Mouse (Mus musculus) hindbrain, postnatal 0 days (tissue): ENCODE results near the gene Olfm1. TPM values are rescaled to one million over a fixed set of nuclear protein-coding genes. Genes with fewer than 3 reads are reported as not detected.

ENCODE experiments used
- ATAC-seq: fragments of 200-750 bp; cut with Nextera tagmentation; 2 replicates; pipeline ENCODE4 v1.8.0; 2017; ENCODE audit warnings: mild to moderate bottlenecking, moderate TSS enrichment, moderate library complexity
- DNase-seq: peaks from one replicate; pipeline ENCODE4 v3.0.0-alpha.2; 2015; ENCODE audit warnings: low spot score
- H3K27ac ChIP-seq: fragments of 300-500 bp; sonication (generic); 2 replicates; pipeline ENCODE4 v1.5.1; 2014; ENCODE audit warnings: mild to moderate bottlenecking
- H3K27me3 ChIP-seq: fragments of 300-500 bp; sonication (generic); 2 replicates; pipeline ENCODE4 v1.6.1; 2014; ENCODE audit warnings: low read length, mixed read lengths; ENCODE audit not compliant: insufficient read depth
- H3K36me3 ChIP-seq: fragments of 300-500 bp; sonication (generic); 2 replicates; pipeline ENCODE4 v1.6.1; 2014; ENCODE audit warnings: low read length, mixed read lengths; ENCODE audit not compliant: insufficient read depth
- H3K4me1 ChIP-seq: fragments of 300-500 bp; sonication (generic); 2 replicates; pipeline ENCODE4 v1.6.1; 2014; ENCODE audit warnings: antibody characterized with exemption, low read length, mixed read lengths; ENCODE audit not compliant: insufficient read depth
- H3K4me2 ChIP-seq: fragments of 300-500 bp; sonication (generic); 2 replicates; pipeline ENCODE4 v1.6.1; 2014; ENCODE audit warnings: low read depth, mild to moderate bottlenecking, low read length, moderate library complexity, mixed read lengths
- H3K4me3 ChIP-seq: fragments of 300-500 bp; sonication (generic); 2 replicates; pipeline ENCODE4 v1.5.1; 2014; ENCODE audit warnings: low read length
- H3K9ac ChIP-seq: fragments of 300-500 bp; sonication (generic); replicated peaks from 2 replicates; pipeline ENCODE4 v1.6.1; 2014; ENCODE audit warnings: mild to moderate bottlenecking, low read length, moderate library complexity, mixed read lengths
- H3K9me3 ChIP-seq: fragments of 300-500 bp; sonication (generic); 2 replicates; pipeline ENCODE4 v1.6.1; 2016; ENCODE audit warnings: low read length, mixed read lengths
- CTCF ChIP-seq: IDR thresholded peaks from 2 replicates; pipeline ENCODE4 v1.5.1; 2016; ENCODE audit warnings: antibody characterized with exemption, control low read depth, low read depth
- whole genome bisulfite sequencing: fragments of 180-500 bp; shearing (Covaris S2); extraction: QIAGEN DNeasy Blood & Tissue Kit; methylation state at CpG from one replicate; pipeline ENCODE4 v1.1.7; 2014; 5-methylcytosine and 5-hydroxymethylcytosine counted together
- polyA plus RNA-seq: library from polyadenylated mRNA; unstranded; fragments of >200 nt; fragmentation: Nextera tagmentation; extraction: Ambion mirVana; gene quantifications from 2 replicates; pipeline ENCODE4 v1.2.1, GENCODE M21; 2015
- total RNA-seq: library from RNA; depleted of rRNA; stranded (reverse); fragments of >200 nt; gene quantifications from 2 replicates; pipeline ENCODE4 v1.2.3, GENCODE M21; 2014

The Olfm1 gene
- total and polyA plus RNA-seq, 2 experiments from 2014 or later: 367 to 460 TPM

GRCm38 (mm10) chr2:28252554-28252953 is 59.8 kb downstream of the Olfm1 start:
- 63% methylated on average over 4 of the region's 4 CpGs for WGBS
- Histone ChIP-seq H3K36me3 (no peaks in the 10 kb centered on the region), H3K27ac (no peak overlapping the region), H3K27me3 (no peaks in the 10 kb centered on the region), H3K4me1 (peaks cover 7% of the 10 kb centered on the region; the same call in 1 of the 2 replicates), H3K4me2 (no peak overlapping the region), H3K9ac (no peak overlapping the region), H3K9me3 (no peaks in the 10 kb centered on the region), H3K4me3 (no peak overlapping the region)
- ATAC-seq: no peak
- DNase-seq: no peak
- TF ChIP-seq CTCF: no peak

DNA sequence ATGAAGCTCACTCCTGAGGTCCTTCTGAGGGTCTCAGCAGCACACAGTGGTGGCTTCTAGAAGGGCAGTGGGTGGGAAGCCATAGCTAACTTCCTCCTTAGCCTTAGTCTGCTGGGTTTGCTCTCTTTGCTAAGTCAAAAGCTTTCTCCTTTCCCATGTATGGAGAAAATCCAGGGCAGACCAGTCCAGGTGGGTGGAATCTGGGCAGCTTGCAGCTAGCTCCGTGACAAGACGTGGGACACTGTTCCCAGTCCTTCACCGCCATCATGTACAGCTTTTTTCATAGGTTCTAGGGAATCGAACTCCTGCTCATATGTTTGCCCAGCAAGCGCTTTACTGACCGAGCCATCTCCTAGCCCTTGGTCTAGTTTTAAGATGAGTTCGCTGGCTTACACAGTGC is 63.2 kb downstream of the Olfm1 start:
- no peak overlapping the region for H3K9ac ChIP-seq
- DNase-seq (no peak), ATAC-seq (no peak)
- WGBS: 93% methylated on average over 7 of the region's 7 CpGs
- H3K9me3 ChIP-seq: no peaks in the 10 kb centered on the region
- TF ChIP-seq CTCF: no peak
- H3K4me2 ChIP-seq: no peak overlapping the region
- no peaks in the 10 kb centered on the region for H3K27me3 ChIP-seq
- no peak overlapping the region for H3K4me3 ChIP-seq
- peaks cover 11% of the 10 kb centered on the region for H3K4me1 ChIP-seq
- no peak overlapping the region for H3K27ac ChIP-seq
- H3K36me3 ChIP-seq: no peaks in the 10 kb centered on the region

DNA sequence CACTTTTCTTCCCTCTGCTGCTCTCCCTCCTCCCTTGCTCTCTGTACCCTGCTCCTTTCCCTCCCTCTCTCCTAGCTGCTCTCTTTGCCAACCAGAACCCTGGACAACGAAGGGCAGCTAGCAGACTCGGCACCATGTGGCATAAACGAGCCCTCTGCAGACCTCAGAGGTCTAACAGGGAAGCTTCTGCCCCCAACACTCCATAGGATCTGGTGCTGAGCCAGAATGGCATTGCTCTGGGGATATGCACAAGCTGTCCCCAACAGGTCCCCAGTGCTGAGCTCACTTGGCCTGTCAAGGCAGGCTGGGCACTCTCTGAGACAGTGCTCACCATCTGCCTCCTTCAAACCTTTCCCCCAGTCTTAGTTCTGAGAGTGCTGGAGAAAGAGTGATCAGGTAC is 68.6 kb downstream of the Olfm1 start:
- H3K9me3 ChIP-seq: no peaks in the 10 kb centered on the region
- TF ChIP-seq CTCF: no peak
- peak; percentile 23 for DNase-seq
- peak; percentile 61; the same call in 1 of the 2 replicates for ATAC-seq
- no peaks in the 10 kb centered on the region for H3K36me3 ChIP-seq
- no peak overlapping the region for H3K9ac ChIP-seq
- no peaks in the 10 kb centered on the region for H3K27me3 ChIP-seq
- no peak overlapping the region for H3K4me3 ChIP-seq
- no peak overlapping the region for H3K4me2 ChIP-seq
- H3K4me1 ChIP-seq: peaks cover 7% of the 10 kb centered on the region
- WGBS: 41% methylated on average over 3 of the region's 3 CpGs
- H3K27ac ChIP-seq: no peak overlapping the region

DNA sequence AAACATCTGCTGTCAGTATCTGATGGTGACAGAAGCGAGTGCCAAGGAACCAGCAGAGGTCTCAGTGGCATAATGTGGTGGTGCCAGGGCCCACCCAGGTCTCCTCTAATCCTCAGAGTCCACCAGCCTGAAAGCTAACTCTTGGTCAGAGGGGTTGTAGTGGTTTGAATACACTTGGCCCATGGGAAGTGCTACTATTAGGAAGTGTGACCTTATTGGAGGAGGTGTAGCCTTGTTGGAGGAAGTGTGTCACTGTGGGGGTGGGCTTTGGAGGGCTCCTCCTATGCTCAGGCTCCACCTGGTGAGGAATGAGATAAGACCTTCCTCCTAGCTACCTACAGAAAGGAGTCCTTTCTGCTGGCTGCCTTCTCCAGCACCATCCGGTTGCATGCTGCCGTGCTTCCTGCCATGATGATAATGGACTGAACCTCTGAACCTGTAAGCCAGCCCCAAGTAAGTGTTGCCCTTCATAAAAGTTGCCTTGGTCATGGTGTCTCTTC is 75.0 kb downstream of the Olfm1 start:
- TF ChIP-seq CTCF: no peak
- Histone ChIP-seq H3K27me3 (no peaks in the 10 kb centered on the region), H3K36me3 (no peaks in the 10 kb centered on the region), H3K9me3 (no peaks in the 10 kb centered on the region), H3K4me2 (no peak overlapping the region), H3K4me3 (no peak overlapping the region), H3K4me1 (peaks cover 9% of the 10 kb centered on the region), H3K9ac (no peak overlapping the region), H3K27ac (no peak overlapping the region)
- no peak for DNase-seq
- no peak for ATAC-seq
- WGBS: 88% methylated on average over 3 of the region's 3 CpGs

DNA sequence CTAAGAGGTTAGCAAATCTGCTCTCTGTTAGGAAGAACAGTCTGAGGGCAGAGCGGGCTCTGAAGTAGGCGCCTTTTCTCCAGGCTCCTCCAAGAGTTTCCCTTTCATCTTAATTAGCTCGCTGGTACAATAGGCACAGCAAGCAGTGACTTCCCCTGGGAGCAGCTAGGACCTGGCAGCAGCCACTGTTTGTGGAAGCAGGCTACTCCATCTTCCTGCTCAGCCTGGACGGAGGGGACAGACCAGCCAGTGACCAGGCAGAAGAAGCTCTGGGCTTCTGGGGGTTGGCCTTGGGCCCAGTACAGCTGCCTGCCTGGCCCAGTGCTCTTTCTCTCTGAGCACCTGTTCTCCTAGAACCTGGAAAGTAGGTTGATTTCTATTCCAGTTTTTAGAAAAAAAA is 77.8 kb downstream of the Olfm1 start:
- 2% methylated on average over 4 of the region's 4 CpGs for WGBS
- DNase-seq: peak; percentile 63
- peak overlapping the region; percentile 11; the same call in 1 of the 2 replicates for H3K27ac ChIP-seq

GRCm38 (mm10) chr2:28272218-28272965 is 79.6 kb downstream of the Olfm1 start:
- DNase-seq (no peak), ATAC-seq (no peak)
- H3K4me3 ChIP-seq: no peak overlapping the region
- H3K4me2 ChIP-seq: no peak overlapping the region
- no peak overlapping the region for H3K27ac ChIP-seq
- H3K4me1 ChIP-seq: peaks cover 9% of the 10 kb centered on the region
- no peaks in the 10 kb centered on the region for H3K27me3 ChIP-seq
- no peak overlapping the region for H3K9ac ChIP-seq
- WGBS: 69% methylated on average over 11 of the region's 11 CpGs
- no peaks in the 10 kb centered on the region for H3K36me3 ChIP-seq
- no peaks in the 10 kb centered on the region for H3K9me3 ChIP-seq
- TF ChIP-seq CTCF: no peak

More for the DNA sequence above, 77.8 kb downstream of the Olfm1 start:
- TF ChIP-seq CTCF: no peak
- Histone ChIP-seq H3K9me3 (no peaks in the 10 kb centered on the region), H3K4me3 (no peak overlapping the region), H3K9ac (no peak overlapping the region), H3K36me3 (no peaks in the 10 kb centered on the region), H3K27me3 (no peaks in the 10 kb centered on the region), H3K4me2 (no peak overlapping the region), H3K4me1 (peaks cover 9% of the 10 kb centered on the region)
- ATAC-seq: peak; percentile 56; the same call in 1 of the 2 replicates

GRCm38 (mm10) chr2:28274006-28274405 is 81.2 kb downstream of the Olfm1 start:
- ATAC-seq (no peak), DNase-seq (no peak)
- H3K9me3 ChIP-seq: no peaks in the 10 kb centered on the region
- H3K4me2 ChIP-seq: no peak overlapping the region
- TF ChIP-seq CTCF: no peak
- no peak overlapping the region for H3K4me3 ChIP-seq
- peaks cover 9% of the 10 kb centered on the region for H3K4me1 ChIP-seq
- H3K27ac ChIP-seq: no peak overlapping the region
- WGBS: 63% methylated on average over 5 of the region's 5 CpGs
- H3K9ac ChIP-seq: no peak overlapping the region
- H3K36me3 ChIP-seq: no peaks in the 10 kb centered on the region
- H3K27me3 ChIP-seq: no peaks in the 10 kb centered on the region
